Mouse (Mus musculus) forebrain, embryonic 13.5 days (tissue): ENCODE measurements at regions not wholly inside any gene's neighbourhood (a gene's known extent, or its start where the extent isn't known, plus 50 kb on each side); places are given as distances from the start of the nearest gene placed in this dataset.

Experiments
- ATAC-seq: fragments of 200-750 bp; cut with Nextera tagmentation; 2 replicates; pipeline ENCODE4 v1.8.0; 2017
- H3K27ac ChIP-seq: fragments of 300-500 bp; sonication (generic); 2 replicates; pipeline ENCODE4 v1.5.1; 2015; ENCODE audit warnings: inconsistent platforms, mild to moderate bottlenecking, moderate library complexity
- H3K27me3 ChIP-seq: fragments of 300-500 bp; sonication (generic); 2 replicates; pipeline ENCODE4 v1.6.1; 2015; ENCODE audit warnings: mild to moderate bottlenecking, inconsistent platforms
- H3K36me3 ChIP-seq: fragments of 300-500 bp; sonication (generic); 2 replicates; pipeline ENCODE4 v1.6.1; 2015; ENCODE audit warnings: mild to moderate bottlenecking, inconsistent platforms; ENCODE audit not compliant: poor library complexity, severe bottlenecking
- H3K4me1 ChIP-seq: fragments of 300-500 bp; sonication (generic); 2 replicates; pipeline ENCODE4 v1.6.1; 2015; ENCODE audit warnings: inconsistent platforms
- H3K4me2 ChIP-seq: fragments of 300-500 bp; sonication (generic); 2 replicates; pipeline ENCODE4 v1.6.1; 2015; ENCODE audit warnings: inconsistent platforms, mild to moderate bottlenecking, moderate library complexity
- H3K4me3 ChIP-seq: fragments of 300-500 bp; sonication (generic); 2 replicates; pipeline ENCODE4 v1.5.1; 2015; ENCODE audit warnings: mild to moderate bottlenecking, inconsistent platforms
- H3K9ac ChIP-seq: fragments of 300-500 bp; sonication (generic); 2 replicates; pipeline ENCODE4 v1.6.1; 2015; ENCODE audit warnings: mild to moderate bottlenecking, inconsistent platforms
- H3K9me3 ChIP-seq: fragments of 300-500 bp; sonication (generic); replicated peaks from 2 replicates; pipeline ENCODE4 v1.6.1; 2016; ENCODE audit warnings: inconsistent platforms
- WGBS: fragments of 180-500 bp; shearing (Covaris S2); methylation state at CpG from one replicate; pipeline ENCODE4 v1.1.7; 2015; 5-methylcytosine and 5-hydroxymethylcytosine counted together

- ATAC-seq = no peak
- peak overlapping the region; percentile 34 for H3K4me2 ChIP-seq
These were observed 61.5 kb upstream of the Galnt10 start for GRCm38 (mm10) chr11:57583636-57584277.

DNA sequence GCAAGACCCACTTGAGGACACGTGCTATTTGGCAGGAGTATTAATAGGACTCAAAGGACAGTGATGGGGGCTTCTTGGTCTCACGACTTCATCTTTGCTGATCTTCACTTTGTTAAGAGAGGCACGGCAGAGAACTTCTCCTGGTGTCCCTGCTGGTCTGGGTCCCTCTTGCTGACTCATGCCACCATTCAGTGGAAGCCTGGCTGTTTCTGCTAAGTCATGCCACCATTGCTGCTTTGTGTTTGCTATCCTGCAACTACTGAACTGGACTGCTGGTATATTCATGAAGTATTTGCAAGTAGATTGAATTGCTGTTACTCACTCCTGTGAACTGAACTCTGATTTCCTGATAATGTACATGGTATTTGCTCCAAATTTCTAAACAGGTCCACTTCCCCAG lies 59.6 kb upstream of the Galnt10 start:
- H3K4me1 ChIP-seq = peaks cover 31% of the 10 kb centered on the region
- no peak overlapping the region for H3K27ac ChIP-seq
- H3K27me3 ChIP-seq = peaks cover 27% of the 10 kb centered on the region
- H3K4me3 ChIP-seq = no peak overlapping the region
- no peaks in the 10 kb centered on the region for H3K36me3 ChIP-seq
- H3K9me3 ChIP-seq = no peaks in the 10 kb centered on the region
- ATAC-seq = no peak
- WGBS = 88% methylated on average over 3 of the region's 3 CpGs
- no peak overlapping the region for H3K4me2 ChIP-seq
- no peak overlapping the region for H3K9ac ChIP-seq

More at GRCm38 (mm10) chr11:57583636-57584277, 61.5 kb upstream of the Galnt10 start:
- no peak overlapping the region for H3K4me3 ChIP-seq
- peaks cover 31% of the 10 kb centered on the region for H3K4me1 ChIP-seq
- no peaks in the 10 kb centered on the region for H3K36me3 ChIP-seq
- H3K27me3 ChIP-seq = peaks cover 28% of the 10 kb centered on the region
- peak overlapping the region; percentile 43; the same call in 1 of the 2 replicates for H3K9ac ChIP-seq
- WGBS = 14% methylated on average over 7 of the region's 7 CpGs
- H3K27ac ChIP-seq = peak overlapping the region; percentile 69
- no peaks in the 10 kb centered on the region for H3K9me3 ChIP-seq

DNA sequence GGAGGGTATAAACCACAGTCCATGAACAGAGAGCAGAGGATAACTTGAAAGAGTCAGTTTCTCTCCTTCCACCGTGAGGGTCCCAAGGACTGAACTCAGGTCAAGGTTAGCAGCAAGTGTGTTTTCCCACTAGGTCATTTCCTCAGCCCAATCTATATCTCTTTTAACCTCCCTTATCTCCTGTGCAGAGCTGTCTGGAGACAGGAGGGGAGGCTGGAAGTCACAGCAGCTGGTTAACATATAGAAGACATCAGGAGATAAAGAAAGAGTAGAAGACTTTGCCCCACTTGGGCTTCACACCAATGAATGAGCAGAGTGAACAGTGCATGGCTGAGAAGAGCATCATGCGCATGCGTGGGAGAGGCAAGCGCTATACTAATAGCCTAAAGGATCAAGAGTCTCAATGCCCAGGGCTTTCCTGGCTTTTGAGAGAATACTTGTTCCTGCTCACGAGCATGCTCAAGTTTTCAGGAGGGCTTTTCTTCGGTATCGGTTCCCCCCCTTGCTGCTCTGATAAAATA lies 53.0 kb upstream of the Galnt10 start:
- no peaks in the 10 kb centered on the region for H3K9me3 ChIP-seq
- H3K4me2 ChIP-seq = no peak overlapping the region
- no peaks in the 10 kb centered on the region for H3K36me3 ChIP-seq
- WGBS = 92% methylated on average over 7 of the region's 7 CpGs
- H3K27me3 ChIP-seq = peaks cover 14% of the 10 kb centered on the region
- 0 out of 2 replicates have a peak, but pooled peaks cover 6% of the 10 kb centered on the region for H3K4me1 ChIP-seq
- ATAC-seq = no peak
- H3K4me3 ChIP-seq = no peak overlapping the region
- H3K27ac ChIP-seq = no peak overlapping the region
- H3K9ac ChIP-seq = no peak overlapping the region
